Mouse (Mus musculus): ENCODE data around the gene Clrn3. TPM values are rescaled to one million over a fixed set of nuclear protein-coding genes. Genes with fewer than 3 reads are reported as not detected.
"Not testable (repeated sequence)": the region's sequence is repeated elsewhere in the genome, so short reads cannot be mapped to it uniquely, and the experiment has no call there.

Gene Clrn3
- polyA plus RNA-seq, 1 experiment from 2014 or later = 4.4 TPM

GRCm38 (mm10) chr7:135508602-135509001 lies 19.9 kb downstream of the Clrn3 start:
- no peaks in the 10 kb centered on the region for H3K4me1 ChIP-seq (ENCODE audit: control insufficient read depth, insufficient read depth, low read length)
- H3K4me2 ChIP-seq (replicated peaks; ENCODE audit: low read depth, low read length) = no peak overlapping the region
- no peak overlapping the region for H3K9ac ChIP-seq (ENCODE audit: low read depth, low read length)
- H3K36me3 ChIP-seq (ENCODE audit: control insufficient read depth, insufficient read depth, low read length) = no peaks in the 10 kb centered on the region
- no peak overlapping the region for H3K4me3 ChIP-seq (ENCODE audit: low read length)
- no peak overlapping the region for H3K27ac ChIP-seq (ENCODE audit: low read depth, low read length)
- no peak for ATAC-seq (ENCODE audit: low FRiP score, low TSS enrichment)
- WGBS = 90% methylated on average over 4 of the region's 4 CpGs
- H3K27me3 ChIP-seq (ENCODE audit: control insufficient read depth, insufficient read depth, low read length) = no peaks in the 10 kb centered on the region
- H3K9me3 ChIP-seq (ENCODE audit: control insufficient read depth, low read length) = no peaks in the 10 kb centered on the region

- H3K4me3 ChIP-seq (ENCODE audit: low read length); H3K36me3 ChIP-seq (ENCODE audit: control insufficient read depth, insufficient read depth, low read length); H3K9ac ChIP-seq (ENCODE audit: low read depth, low read length); ATAC-seq (ENCODE audit: low FRiP score, low TSS enrichment); H3K27ac ChIP-seq (ENCODE audit: low read depth, low read length); H3K27me3 ChIP-seq (ENCODE audit: control insufficient read depth, insufficient read depth, low read length); H3K4me1 ChIP-seq (ENCODE audit: control insufficient read depth, insufficient read depth, low read length); H3K9me3 ChIP-seq (ENCODE audit: control insufficient read depth, low read length); H3K4me2 ChIP-seq (replicated peaks; ENCODE audit: low read depth, low read length): not testable (repeated sequence)
- WGBS = 90% methylated on average over 5 of the region's 5 CpGs
Measured at GRCm38 (mm10) chr7:135506506-135506905, 21.9 kb downstream of the Clrn3 start.

DNA sequence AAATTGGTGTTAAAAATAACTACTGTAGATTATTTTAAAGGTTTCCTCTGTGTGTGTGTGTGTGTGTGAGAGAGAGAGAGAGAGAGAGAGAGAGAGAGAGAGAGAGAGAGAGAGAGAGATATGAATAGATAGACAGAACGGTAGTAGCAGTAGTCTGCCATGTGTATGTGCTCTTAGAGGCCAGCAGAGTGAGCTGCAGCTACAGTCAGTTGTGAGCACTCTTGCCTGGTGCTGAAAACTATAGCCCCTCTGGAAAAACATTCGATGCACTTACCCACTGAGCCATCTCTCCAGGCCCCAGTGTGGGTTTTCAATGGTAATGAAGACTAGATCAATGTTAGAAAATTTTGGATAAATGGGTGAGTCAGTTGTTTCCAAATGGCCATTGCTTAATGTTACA lies 29.1 kb downstream of the Clrn3 start:
- no peak overlapping the region for H3K27ac ChIP-seq (ENCODE audit: low read depth, low read length)
- no peak for ATAC-seq (ENCODE audit: low FRiP score, low TSS enrichment)
- no peak overlapping the region for H3K4me2 ChIP-seq (replicated peaks; ENCODE audit: low read depth, low read length)
- H3K9me3 ChIP-seq (ENCODE audit: control insufficient read depth, low read length) = no peaks in the 10 kb centered on the region
- H3K27me3 ChIP-seq (ENCODE audit: control insufficient read depth, insufficient read depth, low read length) = no peaks in the 10 kb centered on the region
- 63% methylated on average over 2 of the region's 2 CpGs for WGBS
- no peaks in the 10 kb centered on the region for H3K36me3 ChIP-seq (ENCODE audit: control insufficient read depth, insufficient read depth, low read length)
- H3K4me1 ChIP-seq (ENCODE audit: control insufficient read depth, insufficient read depth, low read length) = no peaks in the 10 kb centered on the region
- H3K9ac ChIP-seq (ENCODE audit: low read depth, low read length) = no peak overlapping the region
- H3K4me3 ChIP-seq (ENCODE audit: low read length) = no peak overlapping the region

- Histone ChIP-seq H3K9ac (ENCODE audit: low read depth, low read length) (no peak overlapping the region), H3K4me1 (ENCODE audit: control insufficient read depth, insufficient read depth, low read length) (no peaks in the 10 kb centered on the region), H3K36me3 (ENCODE audit: control insufficient read depth, insufficient read depth, low read length) (no peaks in the 10 kb centered on the region), H3K4me3 (ENCODE audit: low read length) (no peak overlapping the region), H3K9me3 (ENCODE audit: control insufficient read depth, low read length) (no peaks in the 10 kb centered on the region), H3K27ac (ENCODE audit: low read depth, low read length) (no peak overlapping the region), H3K27me3 (ENCODE audit: control insufficient read depth, insufficient read depth, low read length) (no peaks in the 10 kb centered on the region), H3K4me2 (replicated peaks; ENCODE audit: low read depth, low read length) (no peak overlapping the region)
- no peak for ATAC-seq (ENCODE audit: low FRiP score, low TSS enrichment)
- WGBS = 76% methylated on average over 2 of the region's 3 CpGs
Measured at GRCm38 (mm10) chr7:135498565-135499186, 29.8 kb downstream of the Clrn3 start.

GRCm38 (mm10) chr7:135495303-135495702 lies 33.2 kb downstream of the Clrn3 start:
- no peaks in the 10 kb centered on the region for H3K9me3 ChIP-seq (ENCODE audit: control insufficient read depth, low read length)
- H3K9ac ChIP-seq (ENCODE audit: low read depth, low read length) = no peak overlapping the region; the same call in 1 of the 2 replicates
- no peaks in the 10 kb centered on the region for H3K36me3 ChIP-seq (ENCODE audit: control insufficient read depth, insufficient read depth, low read length)
- no peak for ATAC-seq (ENCODE audit: low FRiP score, low TSS enrichment)
- no peaks in the 10 kb centered on the region for H3K27me3 ChIP-seq (ENCODE audit: control insufficient read depth, insufficient read depth, low read length)
- no peak overlapping the region for H3K4me2 ChIP-seq (replicated peaks; ENCODE audit: low read depth, low read length)
- H3K27ac ChIP-seq (ENCODE audit: low read depth, low read length) = no peak overlapping the region
- H3K4me1 ChIP-seq (ENCODE audit: control insufficient read depth, insufficient read depth, low read length) = no peaks in the 10 kb centered on the region
- no peak overlapping the region for H3K4me3 ChIP-seq (ENCODE audit: low read length)
- WGBS = 31% methylated on average over 3 of the region's 3 CpGs

DNA sequence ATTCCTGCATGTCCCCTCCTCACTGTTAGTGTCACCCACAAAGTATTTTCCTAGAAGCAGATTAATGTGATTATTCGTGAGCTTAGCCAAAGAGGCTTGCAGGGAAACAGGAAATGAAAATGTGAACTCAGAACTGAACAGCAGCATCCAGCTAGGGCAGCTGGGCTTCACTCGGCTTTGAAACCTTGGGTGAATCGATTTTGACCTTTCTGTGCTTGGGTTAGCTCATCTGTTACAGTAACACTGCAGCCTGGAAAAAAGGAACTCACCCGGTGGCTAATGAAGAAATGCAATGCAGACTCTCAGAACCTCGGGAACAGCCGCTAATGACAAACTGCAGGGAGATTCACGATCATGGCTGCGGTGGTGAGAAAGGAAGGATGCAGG lies 38.0 kb downstream of the Clrn3 start:
- 43% methylated on average over 8 of the region's 8 CpGs for WGBS
- no peak overlapping the region for H3K27ac ChIP-seq (ENCODE audit: low read depth, low read length)
- ATAC-seq (ENCODE audit: low FRiP score, low TSS enrichment) = no peak
- H3K4me1 ChIP-seq (ENCODE audit: control insufficient read depth, insufficient read depth, low read length) = 0 out of 2 replicates have a peak, but pooled peaks cover 4% of the 10 kb centered on the region
- H3K9me3 ChIP-seq (ENCODE audit: control insufficient read depth, low read length) = no peaks in the 10 kb centered on the region
- no peaks in the 10 kb centered on the region for H3K27me3 ChIP-seq (ENCODE audit: control insufficient read depth, insufficient read depth, low read length)
- no peak overlapping the region for H3K4me3 ChIP-seq (ENCODE audit: low read length)
- no peaks in the 10 kb centered on the region for H3K36me3 ChIP-seq (ENCODE audit: control insufficient read depth, insufficient read depth, low read length)
- no peak overlapping the region for H3K4me2 ChIP-seq (replicated peaks; ENCODE audit: low read depth, low read length)
- no peak overlapping the region for H3K9ac ChIP-seq (ENCODE audit: low read depth, low read length)

DNA sequence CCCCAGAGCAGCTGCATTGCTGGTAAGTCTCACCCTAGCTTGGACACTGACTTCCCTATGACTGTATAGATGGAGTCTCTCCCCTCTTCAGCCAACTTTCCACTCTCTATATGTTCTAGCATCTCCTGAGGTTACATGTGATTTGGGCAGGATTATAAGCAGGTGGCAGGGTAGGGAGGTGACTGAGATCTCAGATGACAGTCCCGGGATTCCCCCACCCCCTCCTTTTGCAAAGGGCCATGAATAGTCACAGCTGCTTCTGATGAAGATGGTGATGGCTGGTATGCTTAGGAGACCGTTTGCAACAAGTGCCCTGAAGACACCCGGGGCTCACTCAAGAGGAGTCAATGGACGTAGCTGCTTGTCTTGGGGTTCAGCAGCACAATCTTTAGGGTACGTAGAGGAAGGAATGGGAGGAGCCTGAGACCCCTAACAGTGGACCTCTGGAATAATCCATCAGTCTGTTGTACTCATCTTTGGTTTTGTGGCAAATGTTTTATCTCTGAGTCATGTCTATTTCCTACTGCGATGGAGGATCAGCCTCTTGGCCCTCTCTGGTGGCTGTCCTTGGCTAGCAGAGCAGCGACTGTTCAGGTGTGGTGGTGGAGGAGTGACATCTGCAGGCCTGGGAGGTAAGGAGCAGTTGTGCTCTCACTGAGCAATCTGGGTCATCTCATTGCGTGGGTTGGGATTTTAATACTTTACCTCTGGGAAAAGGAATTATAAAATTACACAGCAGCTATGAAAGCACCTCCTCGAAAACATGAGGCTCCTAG lies 38.5 kb downstream of the Clrn3 start:
- H3K36me3 ChIP-seq (ENCODE audit: control insufficient read depth, insufficient read depth, low read length) = no peaks in the 10 kb centered on the region
- H3K27me3 ChIP-seq (ENCODE audit: control insufficient read depth, insufficient read depth, low read length) = no peaks in the 10 kb centered on the region
- ATAC-seq (ENCODE audit: low FRiP score, low TSS enrichment) = no peak

GRCm38 (mm10) chr7:135488214-135488810 lies 40.1 kb downstream of the Clrn3 start:
- Histone ChIP-seq H3K27me3 (ENCODE audit: control insufficient read depth, insufficient read depth, low read length) (no peaks in the 10 kb centered on the region), H3K4me3 (ENCODE audit: low read length) (no peak overlapping the region), H3K36me3 (ENCODE audit: control insufficient read depth, insufficient read depth, low read length) (no peaks in the 10 kb centered on the region), H3K4me2 (replicated peaks; ENCODE audit: low read depth, low read length) (no peak overlapping the region), H3K9me3 (ENCODE audit: control insufficient read depth, low read length) (no peaks in the 10 kb centered on the region), H3K4me1 (ENCODE audit: control insufficient read depth, insufficient read depth, low read length) (0 out of 2 replicates have a peak, but pooled peaks cover 4% of the 10 kb centered on the region), H3K27ac (ENCODE audit: low read depth, low read length) (no peak overlapping the region), H3K9ac (ENCODE audit: low read depth, low read length) (no peak overlapping the region)
- ATAC-seq (ENCODE audit: low FRiP score, low TSS enrichment) = no peak
- WGBS = 77% methylated on average over 6 of the region's 6 CpGs

More for the DNA sequence above, 38.5 kb downstream of the Clrn3 start:
- H3K4me2 ChIP-seq (replicated peaks; ENCODE audit: low read depth, low read length) = no peak overlapping the region
- H3K9me3 ChIP-seq (ENCODE audit: control insufficient read depth, low read length) = no peaks in the 10 kb centered on the region
- H3K27ac ChIP-seq (ENCODE audit: low read depth, low read length) = no peak overlapping the region
- WGBS = 75% methylated on average over 9 of the region's 9 CpGs
- no peak overlapping the region for H3K4me3 ChIP-seq (ENCODE audit: low read length)
- no peak overlapping the region for H3K9ac ChIP-seq (ENCODE audit: low read depth, low read length)
- 0 out of 2 replicates have a peak, but pooled peaks cover 4% of the 10 kb centered on the region for H3K4me1 ChIP-seq (ENCODE audit: control insufficient read depth, insufficient read depth, low read length)

DNA sequence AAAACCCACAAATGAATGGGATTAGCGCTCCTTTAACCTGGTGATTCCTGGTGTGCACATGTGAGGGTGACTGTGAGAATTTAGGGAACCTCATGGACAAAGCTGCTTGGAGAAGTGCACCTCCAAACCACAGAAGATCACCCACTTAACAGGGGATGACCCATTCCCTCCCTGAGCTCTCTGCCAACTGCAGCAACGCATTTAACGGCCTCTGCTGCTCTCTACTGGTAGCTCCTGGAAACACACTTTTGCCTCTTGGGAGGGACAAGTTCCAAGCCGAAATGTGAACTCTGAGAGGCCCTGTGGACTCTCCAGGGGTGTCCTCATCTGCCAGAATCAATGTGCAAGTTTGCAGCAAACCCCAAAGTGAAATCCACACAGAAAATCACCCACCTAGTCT lies 41.0 kb downstream of the Clrn3 start:
- Histone ChIP-seq H3K27ac (ENCODE audit: low read depth, low read length) (no peak overlapping the region), H3K9me3 (ENCODE audit: control insufficient read depth, low read length) (no peaks in the 10 kb centered on the region), H3K9ac (ENCODE audit: low read depth, low read length) (no peak overlapping the region), H3K27me3 (ENCODE audit: control insufficient read depth, insufficient read depth, low read length) (no peaks in the 10 kb centered on the region), H3K4me2 (replicated peaks; ENCODE audit: low read depth, low read length) (no peak overlapping the region), H3K4me3 (ENCODE audit: low read length) (no peak overlapping the region), H3K36me3 (ENCODE audit: control insufficient read depth, insufficient read depth, low read length) (no peaks in the 10 kb centered on the region), H3K4me1 (ENCODE audit: control insufficient read depth, insufficient read depth, low read length) (0 out of 2 replicates have a peak, but pooled peaks cover 4% of the 10 kb centered on the region)
- ATAC-seq (ENCODE audit: low FRiP score, low TSS enrichment) = no peak
- 18% methylated on average over 4 of the region's 4 CpGs for WGBS

Measured in kidney, embryonic 14.5 days (tissue).